Mouse (Mus musculus): ENCODE results near the gene Magi2. TPM values are rescaled to one million over a fixed set of nuclear protein-coding genes. Genes with fewer than 3 reads are reported as not detected.
"Not testable (repeated sequence)": the region's sequence is repeated elsewhere in the genome, so short reads cannot be mapped to it uniquely, and the experiment has no call there.

Magi2 gene
- polyA plus RNA-seq, 1 experiment = 0.60 TPM

DNA sequence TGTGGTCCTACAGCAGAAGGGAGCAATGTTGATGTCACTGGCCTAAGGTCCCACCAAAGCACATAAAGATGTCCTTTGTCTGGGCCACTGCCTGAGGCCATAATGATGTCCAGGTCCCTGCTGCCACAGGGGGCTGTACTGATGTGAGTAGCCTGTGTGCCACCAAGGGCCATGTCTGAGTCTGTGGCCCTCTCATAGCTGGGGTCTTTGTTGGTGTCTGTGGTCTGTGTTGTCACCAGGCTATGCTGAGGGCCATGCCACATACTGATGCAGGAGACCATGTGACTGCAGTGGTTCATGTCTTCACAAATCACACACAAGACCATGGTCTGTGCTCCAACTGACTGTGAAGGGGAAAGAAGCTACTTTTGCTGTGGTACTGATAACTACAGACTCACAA is 1015.7 kb downstream of the Magi2 start:
- Histone ChIP-seq H3K4me3 (ENCODE audit: low read depth, low read length) (no peak overlapping the region), H3K36me3 (ENCODE audit: control insufficient read depth, insufficient read depth, low read length) (no peaks in the 10 kb centered on the region), H3K27me3 (ENCODE audit: control insufficient read depth, insufficient read depth, low read length) (no peaks in the 10 kb centered on the region), H3K27ac (ENCODE audit: insufficient read depth, low read depth, low read length) (no peak overlapping the region), H3K4me1 (ENCODE audit: control insufficient read depth, insufficient read depth, insufficient read length, low read length) (no peaks in the 10 kb centered on the region)
- TF ChIP-seq POLR2A (IDR thresholded peaks at IDR 0.05; ENCODE audit: low read depth, low read length) (no peak), CTCF (IDR thresholded peaks at IDR 0.05; ENCODE audit: extremely low read depth, insufficient read length, insufficient replicate concordance, low read depth, low read length) (no peak)

DNA sequence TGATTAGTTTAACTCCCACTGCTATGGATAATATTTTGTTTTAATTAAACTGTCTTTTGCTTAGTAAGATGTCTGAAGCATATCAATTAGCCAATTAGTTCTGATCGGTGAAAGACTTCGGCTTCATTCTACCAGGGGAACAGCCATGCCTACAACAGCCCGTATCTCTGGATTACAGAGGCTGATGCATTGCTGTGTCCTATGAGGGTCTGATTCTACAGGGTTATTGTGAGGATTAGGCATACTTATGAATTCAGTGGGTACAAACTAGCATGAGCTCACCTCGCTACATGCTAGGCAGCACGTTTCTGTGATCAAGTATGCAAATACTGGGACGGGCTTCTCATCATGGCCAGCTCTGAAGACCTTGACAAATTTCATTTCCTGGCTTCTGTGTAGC is 1022.5 kb downstream of the Magi2 start:
- WGBS = 83% methylated on average over 6 of the region's 6 CpGs
- no peaks in the 10 kb centered on the region for H3K4me1 ChIP-seq (ENCODE audit: control insufficient read depth, insufficient read depth, insufficient read length, low read length)
- no peaks in the 10 kb centered on the region for H3K36me3 ChIP-seq (ENCODE audit: control insufficient read depth, insufficient read depth, low read length)
- H3K4me3 ChIP-seq (ENCODE audit: low read depth, low read length) = no peak overlapping the region
- no peak overlapping the region for H3K27ac ChIP-seq (ENCODE audit: insufficient read depth, low read depth, low read length)
- H3K27me3 ChIP-seq (ENCODE audit: control insufficient read depth, insufficient read depth, low read length) = no peaks in the 10 kb centered on the region
- TF ChIP-seq CTCF (IDR thresholded peaks at IDR 0.05; ENCODE audit: extremely low read depth, insufficient read length, insufficient replicate concordance, low read depth, low read length) (no peak), POLR2A (IDR thresholded peaks at IDR 0.05; ENCODE audit: low read depth, low read length) (no peak)

DNA sequence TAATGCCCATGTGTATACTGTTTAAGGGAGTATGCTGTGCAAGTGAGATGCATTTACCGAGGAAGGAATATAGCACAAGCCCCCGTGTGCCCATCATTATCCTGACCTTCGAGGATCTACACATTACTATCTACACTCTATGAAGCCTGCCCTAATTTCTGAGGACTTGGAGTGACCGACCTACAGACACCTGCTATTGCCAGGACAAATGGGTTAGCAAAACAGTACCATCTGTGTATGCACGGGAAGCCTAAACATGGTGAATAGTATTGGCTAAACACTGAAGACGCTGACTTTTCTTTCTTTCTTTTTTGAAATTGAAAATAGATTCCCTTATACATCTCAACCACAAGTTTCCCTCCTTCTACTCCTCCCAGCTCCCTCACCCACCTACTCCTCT is 1024.7 kb downstream of the Magi2 start:
- Histone ChIP-seq H3K27ac (ENCODE audit: insufficient read depth, low read depth, low read length) (no peak overlapping the region), H3K27me3 (ENCODE audit: control insufficient read depth, insufficient read depth, low read length) (no peaks in the 10 kb centered on the region), H3K4me1 (ENCODE audit: control insufficient read depth, insufficient read depth, insufficient read length, low read length) (no peaks in the 10 kb centered on the region), H3K36me3 (ENCODE audit: control insufficient read depth, insufficient read depth, low read length) (no peaks in the 10 kb centered on the region), H3K4me3 (ENCODE audit: low read depth, low read length) (no peak overlapping the region)
- 80% methylated on average over 6 of the region's 6 CpGs for WGBS
- no peak for TF ChIP-seq POLR2A (IDR thresholded peaks at IDR 0.05; ENCODE audit: low read depth, low read length)
- TF ChIP-seq CTCF (IDR thresholded peaks at IDR 0.05; ENCODE audit: extremely low read depth, insufficient read length, insufficient replicate concordance, low read depth, low read length) = no peak

DNA sequence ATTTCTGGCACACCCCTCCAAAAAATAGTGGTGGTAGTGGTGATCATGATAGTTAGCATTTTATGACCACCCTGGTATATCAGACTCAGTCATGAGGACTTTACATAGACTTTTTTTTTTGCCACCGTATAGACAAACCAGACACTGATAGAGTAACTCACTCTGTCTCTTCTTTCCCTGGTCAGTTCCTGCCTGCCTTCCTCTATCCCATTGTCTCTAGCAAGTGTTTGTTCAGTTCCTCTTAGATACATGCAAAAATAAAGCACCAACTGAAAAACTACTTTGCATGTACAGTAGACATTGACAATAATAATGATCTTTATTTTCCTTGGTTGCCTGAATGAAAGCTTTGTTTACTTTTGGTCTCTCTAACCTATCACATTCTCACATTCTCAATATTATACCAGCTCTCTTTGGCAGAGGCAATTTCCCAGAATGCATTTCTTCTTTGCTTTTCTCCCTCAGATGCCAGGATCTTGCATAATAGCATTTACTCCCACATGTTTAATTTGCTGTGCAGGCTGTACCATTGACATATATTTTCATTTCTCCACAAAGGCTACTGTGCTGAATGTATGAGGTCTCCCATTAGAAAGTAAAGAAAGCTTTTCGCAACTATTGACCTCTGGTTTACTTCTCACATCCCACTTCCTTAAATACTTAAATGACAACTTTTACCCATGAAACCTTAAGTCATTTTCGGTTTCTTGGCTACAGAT is 1029.5 kb downstream of the Magi2 start:
- H3K36me3 ChIP-seq (ENCODE audit: control insufficient read depth, insufficient read depth, low read length) = no peaks in the 10 kb centered on the region
- H3K4me3 ChIP-seq (ENCODE audit: low read depth, low read length) = no peak overlapping the region
- H3K4me1 ChIP-seq (ENCODE audit: control insufficient read depth, insufficient read depth, insufficient read length, low read length) = no peaks in the 10 kb centered on the region
- TF ChIP-seq CTCF (IDR thresholded peaks at IDR 0.05; ENCODE audit: extremely low read depth, insufficient read length, insufficient replicate concordance, low read depth, low read length) (no peak), POLR2A (IDR thresholded peaks at IDR 0.05; ENCODE audit: low read depth, low read length) (no peak)
- no peaks in the 10 kb centered on the region for H3K27me3 ChIP-seq (ENCODE audit: control insufficient read depth, insufficient read depth, low read length)
- no peak overlapping the region for H3K27ac ChIP-seq (ENCODE audit: insufficient read depth, low read depth, low read length)
- WGBS = 76% methylated on average over 3 of the region's 3 CpGs

DNA sequence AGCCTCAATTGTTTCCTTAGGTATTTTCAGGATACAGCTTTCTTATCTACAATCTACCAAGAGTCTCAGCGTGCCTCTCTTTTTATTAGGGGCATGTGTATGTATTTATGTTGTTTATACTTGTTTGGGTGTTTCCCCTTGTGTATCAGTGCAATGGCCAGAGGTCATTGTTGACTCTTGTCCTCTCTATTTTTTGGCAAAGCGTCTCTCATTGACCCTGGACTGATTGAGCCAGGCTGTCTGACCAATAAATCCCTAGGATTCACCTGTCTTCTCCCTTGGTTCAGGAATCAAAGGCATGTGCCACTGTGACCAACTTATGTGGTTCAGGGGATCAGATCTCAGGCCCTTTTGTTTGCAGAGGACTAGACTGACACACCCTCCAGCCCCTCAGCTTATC is 1030.1 kb downstream of the Magi2 start:
- no peaks in the 10 kb centered on the region for H3K27me3 ChIP-seq (ENCODE audit: control insufficient read depth, insufficient read depth, low read length)
- 36% methylated on average over 2 of the region's 2 CpGs for WGBS
- H3K4me1 ChIP-seq (ENCODE audit: control insufficient read depth, insufficient read depth, insufficient read length, low read length) = no peaks in the 10 kb centered on the region
- H3K27ac ChIP-seq (ENCODE audit: insufficient read depth, low read depth, low read length) = no peak overlapping the region
- H3K36me3 ChIP-seq (ENCODE audit: control insufficient read depth, insufficient read depth, low read length) = no peaks in the 10 kb centered on the region
- TF ChIP-seq CTCF (IDR thresholded peaks at IDR 0.05; ENCODE audit: extremely low read depth, insufficient read length, insufficient replicate concordance, low read depth, low read length) = no peak
- no peak for TF ChIP-seq POLR2A (IDR thresholded peaks at IDR 0.05; ENCODE audit: low read depth, low read length)
- no peak overlapping the region for H3K4me3 ChIP-seq (ENCODE audit: low read depth, low read length)

DNA sequence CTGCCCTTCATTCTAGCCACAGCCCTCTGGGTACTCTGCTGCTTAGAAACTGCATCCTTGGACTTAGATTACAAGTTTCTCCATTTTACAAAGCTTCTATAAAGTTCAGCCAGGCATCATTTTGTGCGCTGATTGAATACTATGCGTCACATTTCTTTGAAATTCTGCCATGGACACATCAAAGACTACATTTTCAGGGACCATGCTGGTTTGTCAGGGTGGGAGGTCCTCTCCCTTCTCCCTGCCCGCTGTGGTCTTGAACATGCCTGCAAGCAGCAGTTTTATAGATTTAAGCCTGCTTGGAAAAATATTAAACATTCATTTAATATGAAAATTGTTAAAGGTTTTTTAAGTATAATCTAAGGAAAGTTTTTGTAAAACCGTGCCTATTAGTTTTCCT is 1030.6 kb downstream of the Magi2 start:
- H3K27ac ChIP-seq (ENCODE audit: insufficient read depth, low read depth, low read length) = no peak overlapping the region
- WGBS = 80% methylated on average over 4 of the region's 4 CpGs
- H3K4me1 ChIP-seq (ENCODE audit: control insufficient read depth, insufficient read depth, insufficient read length, low read length) = no peaks in the 10 kb centered on the region
- H3K27me3 ChIP-seq (ENCODE audit: control insufficient read depth, insufficient read depth, low read length) = no peaks in the 10 kb centered on the region
- no peak overlapping the region for H3K4me3 ChIP-seq (ENCODE audit: low read depth, low read length)
- H3K36me3 ChIP-seq (ENCODE audit: control insufficient read depth, insufficient read depth, low read length) = no peaks in the 10 kb centered on the region
- TF ChIP-seq CTCF (IDR thresholded peaks at IDR 0.05; ENCODE audit: extremely low read depth, insufficient read length, insufficient replicate concordance, low read depth, low read length) = no peak
- no peak for TF ChIP-seq POLR2A (IDR thresholded peaks at IDR 0.05; ENCODE audit: low read depth, low read length)

DNA sequence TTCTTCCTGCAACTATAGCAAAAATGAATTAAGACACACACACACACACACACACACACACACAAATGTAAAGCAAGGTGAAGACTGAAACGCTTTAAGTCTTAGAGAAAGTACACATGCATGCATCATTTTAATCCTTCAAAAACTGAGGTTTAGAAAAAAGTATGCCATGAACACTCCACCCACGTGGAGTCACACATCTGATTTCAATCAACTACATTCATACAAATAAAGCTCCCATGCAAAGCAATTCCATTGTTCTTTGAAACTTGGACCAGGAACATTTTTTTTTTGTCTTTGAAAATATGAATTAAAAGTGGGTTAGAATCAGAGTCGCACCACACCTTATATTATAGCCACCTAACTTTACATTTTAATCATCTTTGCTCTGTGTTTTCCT is 1032.9 kb downstream of the Magi2 start:
- WGBS = 75% methylated on average over 3 of the region's 3 CpGs
- TF ChIP-seq CTCF (IDR thresholded peaks at IDR 0.05; ENCODE audit: extremely low read depth, insufficient read length, insufficient replicate concordance, low read depth, low read length) (no peak), POLR2A (IDR thresholded peaks at IDR 0.05; ENCODE audit: low read depth, low read length) (no peak)
- no peaks in the 10 kb centered on the region for H3K36me3 ChIP-seq (ENCODE audit: control insufficient read depth, insufficient read depth, low read length)
- no peaks in the 10 kb centered on the region for H3K4me1 ChIP-seq (ENCODE audit: control insufficient read depth, insufficient read depth, insufficient read length, low read length)
- no peaks in the 10 kb centered on the region for H3K27me3 ChIP-seq (ENCODE audit: control insufficient read depth, insufficient read depth, low read length)
- no peak overlapping the region for H3K27ac ChIP-seq (ENCODE audit: insufficient read depth, low read depth, low read length)
- H3K4me3 ChIP-seq (ENCODE audit: low read depth, low read length) = no peak overlapping the region

DNA sequence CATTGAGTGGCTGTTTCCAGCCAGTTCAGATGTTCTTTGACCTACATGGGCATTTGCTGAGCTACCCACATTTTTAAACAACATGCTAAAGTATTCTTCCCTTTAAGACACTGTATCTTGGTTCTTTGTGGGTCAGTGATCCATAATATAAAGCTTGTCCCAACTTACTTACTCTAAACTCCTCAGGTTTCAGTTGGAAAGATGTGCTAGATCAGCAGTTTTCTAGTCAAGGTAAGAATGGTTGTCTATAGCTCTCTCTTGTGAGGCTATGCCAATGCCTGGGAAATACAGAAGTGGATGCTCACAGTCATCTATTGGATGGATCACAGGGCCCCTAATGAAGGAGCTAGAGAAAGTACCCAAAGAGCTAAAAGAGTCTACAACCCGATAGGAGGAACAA is 1045.8 kb downstream of the Magi2 start:
- not testable (repeated sequence) for H3K27me3 ChIP-seq (ENCODE audit: control insufficient read depth, insufficient read depth, low read length); H3K4me1 ChIP-seq (ENCODE audit: control insufficient read depth, insufficient read depth, insufficient read length, low read length); H3K4me3 ChIP-seq (ENCODE audit: low read depth, low read length); H3K27ac ChIP-seq (ENCODE audit: insufficient read depth, low read depth, low read length); H3K36me3 ChIP-seq (ENCODE audit: control insufficient read depth, insufficient read depth, low read length)
- WGBS = 88% methylated on average over 1 of the region's 1 CpGs
